Mouse (Mus musculus) hindbrain, postnatal 0 days (tissue): ENCODE measurements around the gene Gdf10. TPM values are rescaled to one million over a fixed set of nuclear protein-coding genes. Genes with fewer than 3 reads are reported as not detected.

Source experiments
- ATAC-seq: fragments of 200-750 bp; cut with Nextera tagmentation; 2 replicates; pipeline ENCODE4 v1.8.0; 2017; ENCODE audit warnings: mild to moderate bottlenecking, moderate TSS enrichment, moderate library complexity
- DNase-seq: peaks from one replicate; pipeline ENCODE4 v3.0.0-alpha.2; 2015; ENCODE audit warnings: low spot score
- H3K27ac ChIP-seq: fragments of 300-500 bp; sonication (generic); 2 replicates; pipeline ENCODE4 v1.5.1; 2014; ENCODE audit warnings: mild to moderate bottlenecking
- H3K27me3 ChIP-seq: fragments of 300-500 bp; sonication (generic); 2 replicates; pipeline ENCODE4 v1.6.1; 2014; ENCODE audit warnings: low read length, mixed read lengths; ENCODE audit not compliant: insufficient read depth
- H3K36me3 ChIP-seq: fragments of 300-500 bp; sonication (generic); 2 replicates; pipeline ENCODE4 v1.6.1; 2014; ENCODE audit warnings: low read length, mixed read lengths; ENCODE audit not compliant: insufficient read depth
- H3K4me1 ChIP-seq: fragments of 300-500 bp; sonication (generic); 2 replicates; pipeline ENCODE4 v1.6.1; 2014; ENCODE audit warnings: antibody characterized with exemption, low read length, mixed read lengths; ENCODE audit not compliant: insufficient read depth
- H3K4me2 ChIP-seq: fragments of 300-500 bp; sonication (generic); 2 replicates; pipeline ENCODE4 v1.6.1; 2014; ENCODE audit warnings: low read depth, mild to moderate bottlenecking, low read length, moderate library complexity, mixed read lengths
- H3K4me3 ChIP-seq: fragments of 300-500 bp; sonication (generic); 2 replicates; pipeline ENCODE4 v1.5.1; 2014; ENCODE audit warnings: low read length
- H3K9ac ChIP-seq: fragments of 300-500 bp; sonication (generic); replicated peaks from 2 replicates; pipeline ENCODE4 v1.6.1; 2014; ENCODE audit warnings: mild to moderate bottlenecking, low read length, moderate library complexity, mixed read lengths
- H3K9me3 ChIP-seq: fragments of 300-500 bp; sonication (generic); 2 replicates; pipeline ENCODE4 v1.6.1; 2016; ENCODE audit warnings: low read length, mixed read lengths
- CTCF ChIP-seq: IDR thresholded peaks from 2 replicates; pipeline ENCODE4 v1.5.1; 2016; ENCODE audit warnings: antibody characterized with exemption, control low read depth, low read depth
- WGBS: fragments of 180-500 bp; shearing (Covaris S2); extraction: QIAGEN DNeasy Blood & Tissue Kit; methylation state at CpG from one replicate; pipeline ENCODE4 v1.1.7; 2014; 5-methylcytosine and 5-hydroxymethylcytosine counted together
- polyA plus RNA-seq: library from polyadenylated mRNA; unstranded; fragments of >200 nt; fragmentation: Nextera tagmentation; extraction: Ambion mirVana; gene quantifications from 2 replicates; pipeline ENCODE4 v1.2.1, GENCODE M21; 2015
- total RNA-seq: library from RNA; depleted of rRNA; stranded (reverse); fragments of >200 nt; gene quantifications from 2 replicates; pipeline ENCODE4 v1.2.3, GENCODE M21; 2014; rRNA removed

Gene Gdf10
- total RNA-seq (31.0 and 32.9 TPM in 2 replicates), polyA plus RNA-seq (27.3 and 30.3 TPM in 2 replicates)

DNA sequence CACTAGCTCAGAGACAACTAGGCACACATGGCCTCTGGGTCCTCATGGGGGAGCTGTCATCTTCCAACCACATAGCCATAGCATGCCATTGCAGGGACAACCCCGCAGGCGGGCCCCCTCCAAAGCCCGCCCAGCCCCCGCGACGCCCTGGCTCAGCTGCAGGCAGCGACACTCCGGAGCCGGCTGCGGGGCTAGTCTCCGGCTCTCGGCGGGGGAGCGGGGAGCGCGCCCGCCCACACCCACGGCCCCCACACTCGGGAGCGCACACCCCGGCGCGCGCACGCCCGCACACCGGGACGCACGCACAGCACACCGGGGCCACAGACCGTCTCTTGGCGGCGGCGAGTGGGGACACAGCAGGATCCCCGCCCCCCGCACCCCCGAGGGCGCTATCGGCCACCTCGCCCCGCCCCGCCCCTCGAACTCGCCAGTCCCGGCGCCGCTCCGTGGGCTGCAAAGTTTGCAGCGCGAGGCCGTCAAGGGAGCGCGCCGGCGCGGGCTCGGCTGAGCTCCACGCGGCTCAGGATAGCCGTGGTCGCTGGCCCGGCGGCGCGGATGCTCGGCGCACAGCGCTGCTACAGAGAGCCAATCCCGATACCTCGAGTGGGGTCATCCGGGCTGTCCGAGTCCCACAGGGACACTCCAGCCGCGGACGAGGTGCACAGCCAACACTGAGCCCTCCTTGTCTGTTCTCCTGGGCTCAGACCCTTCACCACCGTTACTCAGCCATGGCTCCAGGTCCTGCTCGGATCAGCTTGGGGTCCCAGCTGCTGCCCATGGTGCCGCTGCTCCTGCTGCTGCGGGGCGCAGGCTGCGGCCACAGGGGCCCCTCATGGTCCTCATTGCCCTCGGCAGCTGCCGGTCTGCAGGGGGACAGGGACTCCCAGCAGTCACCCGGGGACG, at the start of gene Gdf10:
TSS of gene Gdf10 (plus strand) at position 420 of the 903 bp plus-strand sequence.
- ATAC-seq (peak; percentile 75), DNase-seq (peak; percentile 67)
- Histone ChIP-seq H3K9ac (peak within 1 kb of the TSS; percentile 54), H3K4me1 (peaks cover 5% of the 10 kb centered on the region; the same call in 1 of the 2 replicates), H3K9me3 (no peaks in the 10 kb centered on the region), H3K27ac (peak within 1 kb of the TSS; percentile 54; the same call in 1 of the 2 replicates), H3K4me3 (peak within 1 kb of the TSS; percentile 58), H3K36me3 (no peaks in the 10 kb centered on the region), H3K4me2 (peak within 1 kb of the TSS; percentile 94), H3K27me3 (peaks cover 16% of the 10 kb centered on the region; the same call in 1 of the 2 replicates)
- under 1% methylated on average over 73 of the region's 85 CpGs for WGBS
- peak; percentile 37 for TF ChIP-seq CTCF

DNA sequence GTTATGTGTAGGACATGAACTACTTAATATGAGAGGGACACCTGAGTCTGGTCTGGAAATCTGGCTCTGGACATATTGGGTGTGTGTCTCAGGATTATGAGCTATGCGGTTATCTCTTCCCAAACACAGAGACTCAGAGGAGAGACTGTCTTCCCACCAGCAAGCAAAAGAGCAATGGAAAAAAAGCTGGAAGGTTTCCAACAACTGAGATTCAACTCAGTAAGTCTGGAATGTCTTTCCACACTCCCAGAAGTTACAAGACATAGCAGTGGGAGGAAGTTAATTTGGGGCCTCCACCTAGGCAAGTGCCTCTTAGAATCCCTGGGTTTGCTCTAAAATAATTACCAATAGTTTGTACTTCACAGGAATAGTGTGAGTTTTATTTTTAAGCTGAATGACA, 44.6 kb upstream of the Gdf10 start:
- H3K9ac ChIP-seq, result no peak overlapping the region
- no peak for ATAC-seq
- WGBS, result 92% methylated on average over 1 of the region's 1 CpGs

DNA sequence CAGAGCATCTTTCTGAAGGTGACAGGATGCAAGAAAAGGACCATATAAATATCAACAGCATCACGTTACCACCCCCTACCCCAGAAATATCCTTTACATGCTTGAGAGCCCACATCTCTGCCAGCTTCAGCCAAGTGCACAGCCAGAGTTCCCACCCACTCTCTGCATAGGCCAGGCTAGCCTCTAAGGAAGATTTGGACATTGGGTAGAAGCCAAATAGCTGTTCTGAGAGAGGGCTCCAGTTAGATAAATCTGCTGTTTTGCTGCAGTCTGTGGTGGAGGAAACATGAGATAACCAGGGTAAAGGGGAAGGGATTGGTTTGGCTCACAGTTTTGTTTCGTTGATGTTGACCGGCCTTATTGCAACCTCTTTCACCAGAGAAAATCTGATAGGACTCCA, 43.2 kb upstream of the Gdf10 start:
- no peak for TF ChIP-seq CTCF
- Histone ChIP-seq H3K4me2 (no peak overlapping the region), H3K9ac (no peak overlapping the region), H3K4me1 (0 out of 2 replicates have a peak, but pooled peaks cover 3% of the 10 kb centered on the region), H3K27ac (no peak overlapping the region), H3K9me3 (peaks cover 6% of the 10 kb centered on the region; the same call in 1 of the 2 replicates), H3K36me3 (no peaks in the 10 kb centered on the region), H3K27me3 (no peaks in the 10 kb centered on the region), H3K4me3 (no peak overlapping the region)
- no peak for ATAC-seq
- no peak for DNase-seq
- WGBS, result 72% methylated on average over 3 of the region's 3 CpGs

More for the DNA sequence above, 44.6 kb upstream of the Gdf10 start:
- no peak overlapping the region for H3K4me3 ChIP-seq
- peaks cover 6% of the 10 kb centered on the region; the same call in 1 of the 2 replicates for H3K9me3 ChIP-seq
- H3K27me3 ChIP-seq, result no peaks in the 10 kb centered on the region
- no peak for DNase-seq
- H3K4me2 ChIP-seq, result no peak overlapping the region
- H3K4me1 ChIP-seq, result 0 out of 2 replicates have a peak, but pooled peaks cover 2% of the 10 kb centered on the region
- no peak overlapping the region for H3K27ac ChIP-seq
- no peaks in the 10 kb centered on the region for H3K36me3 ChIP-seq
- no peak for TF ChIP-seq CTCF

DNA sequence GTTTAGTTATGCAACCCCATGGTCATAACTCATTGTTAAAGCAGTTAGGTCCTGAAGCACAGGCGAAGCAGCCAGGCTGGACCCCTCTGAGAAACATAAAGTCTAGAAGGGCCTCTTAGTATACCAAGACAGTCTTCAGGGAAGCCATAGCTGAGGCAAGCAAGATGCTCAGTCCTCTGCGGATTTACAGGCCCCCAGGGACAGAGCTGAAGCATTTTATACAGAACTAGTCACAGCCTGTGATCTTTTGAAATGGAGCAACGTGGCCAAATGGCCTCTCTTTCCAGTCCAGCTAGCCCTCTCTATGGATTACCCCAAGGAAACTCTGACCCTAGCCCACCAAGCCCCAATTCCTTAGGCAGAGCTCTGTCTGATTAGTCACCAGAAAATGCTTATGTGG, 41.9 kb upstream of the Gdf10 start:
- Histone ChIP-seq H3K27me3 (no peaks in the 10 kb centered on the region), H3K4me1 (0 out of 2 replicates have a peak, but pooled peaks cover 3% of the 10 kb centered on the region), H3K27ac (no peak overlapping the region), H3K4me3 (no peak overlapping the region), H3K36me3 (no peaks in the 10 kb centered on the region), H3K9ac (no peak overlapping the region), H3K9me3 (peaks cover 6% of the 10 kb centered on the region; the same call in 1 of the 2 replicates), H3K4me2 (no peak overlapping the region)
- ATAC-seq (no peak), DNase-seq (no peak)
- no peak for TF ChIP-seq CTCF
- WGBS, result 80% methylated on average over 3 of the region's 3 CpGs

DNA sequence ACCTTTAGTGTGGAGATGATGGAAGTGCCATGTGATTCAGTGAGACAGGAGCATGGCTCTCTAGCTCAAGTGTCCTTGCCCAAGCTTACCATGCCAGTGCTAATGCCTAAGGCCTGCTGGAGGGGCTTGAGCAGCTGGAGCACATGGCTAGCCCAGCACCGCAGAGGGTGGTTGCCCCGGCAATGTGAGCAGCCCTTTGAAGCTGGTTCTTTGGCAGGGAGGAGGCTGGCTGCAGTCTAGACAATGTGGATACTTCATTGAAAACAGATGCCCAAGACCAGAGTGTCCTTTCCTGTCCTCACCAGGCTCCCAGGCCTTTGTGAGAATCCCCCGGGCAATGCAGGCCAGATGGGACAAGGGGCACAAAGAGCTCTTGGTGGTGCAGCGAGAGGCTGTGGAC, 40.3 kb upstream of the Gdf10 start:
- Histone ChIP-seq H3K4me2 (no peak overlapping the region), H3K4me1 (peaks cover 4% of the 10 kb centered on the region; the same call in 1 of the 2 replicates), H3K27me3 (no peaks in the 10 kb centered on the region), H3K9me3 (no peaks in the 10 kb centered on the region; the same call in 1 of the 2 replicates), H3K36me3 (no peaks in the 10 kb centered on the region), H3K9ac (no peak overlapping the region), H3K4me3 (no peak overlapping the region), H3K27ac (no peak overlapping the region)
- TF ChIP-seq CTCF, result no peak; the same call in 1 of the 2 replicates
- ATAC-seq (peak; percentile 95), DNase-seq (peak; percentile 37)
- 30% methylated on average over 4 of the region's 4 CpGs for WGBS

DNA sequence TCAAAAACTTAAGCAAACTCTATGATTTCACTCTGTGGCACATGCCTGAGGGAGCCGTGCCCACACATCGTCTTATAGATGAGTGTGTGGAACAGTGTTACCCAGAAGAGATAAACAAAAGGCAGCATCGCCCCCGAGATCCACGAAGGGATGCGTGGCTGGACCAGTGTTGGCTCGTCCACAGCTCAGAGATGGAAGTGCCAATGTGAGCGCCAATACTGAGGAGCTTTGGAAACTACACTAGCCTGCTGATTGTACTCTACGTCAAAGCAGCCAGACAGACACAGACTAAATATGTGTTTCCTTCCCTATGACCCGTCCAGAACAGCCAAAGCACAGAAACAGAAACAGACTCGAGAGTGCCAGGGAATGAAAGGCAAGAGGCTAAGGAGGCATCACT, 37.9 kb upstream of the Gdf10 start:
- 65% methylated on average over 11 of the region's 11 CpGs for WGBS
- Histone ChIP-seq H3K9me3 (no peaks in the 10 kb centered on the region), H3K4me3 (no peak overlapping the region), H3K4me2 (no peak overlapping the region), H3K27me3 (no peaks in the 10 kb centered on the region), H3K36me3 (no peaks in the 10 kb centered on the region), H3K9ac (no peak overlapping the region), H3K4me1 (peaks cover 8% of the 10 kb centered on the region; the same call in 1 of the 2 replicates), H3K27ac (no peak overlapping the region)
- no peak for TF ChIP-seq CTCF
- ATAC-seq (no peak), DNase-seq (no peak)
